Mouse (Mus musculus) embryo, embryonic 10 days (tissue): Measurements from ENCODE around the gene Brat1.
A peak's percentile ranks its signal among the peaks of the same experiment; 100 is the strongest.

Experiments
- DNase-seq: peaks from one replicate; pipeline ENCODE4 v3.0.0-alpha.2; 2015; ENCODE audit warnings: low spot score

Brat1 gene

DNA sequence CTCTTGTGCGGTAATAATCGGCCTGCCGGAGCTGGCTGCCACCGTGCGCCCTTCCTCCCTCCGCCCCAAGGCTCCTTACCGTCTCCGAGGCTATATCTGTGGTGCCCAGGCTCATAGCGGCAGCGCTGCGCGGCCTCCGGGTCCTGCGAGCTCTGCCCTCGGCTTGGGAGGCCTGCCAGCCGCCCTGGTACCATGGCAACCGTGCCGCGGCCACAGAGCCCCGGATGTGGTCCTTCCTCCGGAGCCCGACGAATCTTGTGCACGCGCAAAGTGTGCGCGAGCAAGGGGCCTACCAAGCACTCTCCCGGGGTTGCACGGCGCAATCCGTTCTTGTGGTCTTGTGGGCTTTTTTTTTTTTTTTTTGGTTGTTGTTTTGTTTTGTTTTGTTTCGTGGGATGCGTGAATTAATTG is 2.7 kb upstream of the Brat1 start, which contains the start of gene Iqce:
TSS of gene Iqce (minus strand) at position 276 of the 411 bp plus-strand sequence.
- DNase-seq: peak; percentile 96

DNA sequence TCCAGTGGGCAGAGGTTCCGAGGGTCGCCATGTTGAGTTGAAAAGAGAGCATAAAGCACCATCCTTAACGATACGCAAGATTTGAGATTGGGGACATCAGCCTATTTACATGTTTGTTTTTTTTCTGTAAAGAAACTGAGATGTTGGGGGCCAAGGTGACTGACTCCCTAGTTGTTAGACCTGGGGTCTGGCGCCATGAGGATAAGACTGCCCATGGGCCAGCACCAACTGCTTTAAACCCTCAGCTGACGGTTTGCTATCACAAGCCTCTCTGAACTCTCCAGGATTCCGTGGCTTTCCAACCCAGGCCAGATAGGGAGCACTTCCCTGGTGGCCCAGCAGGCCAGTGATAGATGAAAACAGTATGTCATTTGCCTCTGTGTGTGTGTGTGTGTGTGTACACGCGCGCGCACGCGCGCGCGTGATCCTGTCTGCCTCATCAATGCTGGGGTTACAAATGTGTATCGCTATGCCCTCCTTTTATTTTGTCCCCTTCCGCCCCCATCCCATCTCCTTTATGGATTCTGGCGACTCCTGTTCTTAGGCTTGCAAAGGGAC is 2.1 kb upstream of the Brat1 start:
- DNase-seq: peak; percentile 26

DNA sequence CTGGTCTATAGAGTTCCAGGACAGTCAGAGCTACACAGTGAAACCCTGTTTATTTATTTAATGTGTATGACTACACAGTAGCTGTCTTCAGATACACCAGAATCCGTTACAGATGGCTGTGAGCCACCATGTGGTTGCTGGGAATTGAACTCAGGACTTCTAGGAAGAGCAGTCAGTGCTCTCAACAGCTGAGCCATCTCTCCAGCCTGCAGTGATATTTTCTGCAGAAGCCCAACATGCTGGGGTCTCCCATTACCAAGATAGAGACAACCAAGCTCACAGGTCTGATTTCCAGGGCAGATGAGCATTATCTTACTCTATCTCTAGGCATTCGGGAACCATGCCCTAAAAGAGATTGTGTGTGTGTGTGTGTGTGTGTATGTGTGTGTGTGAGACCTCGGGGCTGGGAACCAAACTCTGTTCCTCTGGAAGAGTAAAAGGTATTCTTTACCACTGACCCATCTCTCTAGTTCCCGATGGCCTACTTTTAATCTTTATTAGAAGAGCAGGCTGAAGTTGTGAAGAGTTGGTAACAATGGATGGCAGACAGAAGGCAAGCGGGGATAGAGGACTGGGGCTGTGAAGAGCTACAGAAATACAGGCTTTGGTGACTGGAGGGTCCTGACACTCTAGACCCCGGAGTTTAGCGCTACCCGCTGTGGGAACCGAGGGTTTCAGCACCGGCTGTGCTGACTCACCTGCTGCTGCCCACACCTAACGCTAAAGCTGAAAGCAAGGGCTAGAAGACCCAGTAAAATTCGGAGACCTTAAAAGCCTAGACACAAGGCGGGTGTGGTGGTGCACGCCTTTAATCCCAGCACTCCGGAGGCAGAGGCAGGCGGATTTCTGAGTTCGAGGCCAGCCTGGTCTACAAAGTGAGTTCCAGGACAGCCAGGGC is 1.1 kb upstream of the Brat1 start:
- no peak for DNase-seq

GRCm38 (mm10) chr5:140705501-140706171 is 825 bp downstream of the Brat1 start:
- no peak for DNase-seq

DNA sequence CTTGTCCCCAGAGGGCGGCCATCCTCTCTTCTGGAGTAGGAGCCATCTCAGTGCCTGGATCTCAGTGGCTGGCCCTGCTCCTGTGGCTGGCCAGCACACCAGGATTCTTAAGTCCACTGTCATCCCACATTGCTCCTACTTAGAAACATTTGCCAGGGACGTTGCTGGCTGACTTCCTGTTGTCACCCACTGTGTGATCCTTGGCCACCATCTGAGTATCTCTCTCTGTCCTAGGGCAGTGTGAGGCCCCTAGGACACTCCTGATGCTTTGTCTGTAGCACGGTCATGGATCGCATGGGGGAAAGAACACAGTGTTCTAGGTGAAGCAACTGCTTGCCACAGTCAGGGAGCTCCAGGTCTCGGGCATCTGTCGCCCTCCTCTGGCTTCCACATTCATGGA is 5.5 kb downstream of the Brat1 start:
- no peak for DNase-seq

GRCm38 (mm10) chr5:140711040-140711439 is 6.2 kb downstream of the Brat1 start:
- DNase-seq: no peak

DNA sequence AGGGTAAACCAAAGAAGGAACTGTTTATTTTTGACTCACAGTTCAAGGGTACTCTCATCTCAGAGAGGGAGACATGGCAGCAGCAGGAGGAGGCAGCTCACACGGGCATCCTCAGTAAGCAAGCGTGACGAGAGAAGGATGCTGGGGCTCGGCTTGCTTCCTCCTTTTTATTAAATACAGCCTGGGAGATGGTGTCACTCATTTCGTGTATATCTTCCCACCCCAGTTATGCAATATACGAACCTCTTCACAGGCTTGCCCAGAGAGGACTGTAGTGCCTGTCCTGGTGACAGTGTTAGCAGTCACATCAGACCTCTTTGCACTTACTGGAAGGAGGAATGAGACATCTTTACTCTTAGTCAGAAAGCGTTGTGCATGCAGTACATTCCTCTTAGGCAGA is 16.0 kb downstream of the Brat1 start:
- DNase-seq: no peak

DNA sequence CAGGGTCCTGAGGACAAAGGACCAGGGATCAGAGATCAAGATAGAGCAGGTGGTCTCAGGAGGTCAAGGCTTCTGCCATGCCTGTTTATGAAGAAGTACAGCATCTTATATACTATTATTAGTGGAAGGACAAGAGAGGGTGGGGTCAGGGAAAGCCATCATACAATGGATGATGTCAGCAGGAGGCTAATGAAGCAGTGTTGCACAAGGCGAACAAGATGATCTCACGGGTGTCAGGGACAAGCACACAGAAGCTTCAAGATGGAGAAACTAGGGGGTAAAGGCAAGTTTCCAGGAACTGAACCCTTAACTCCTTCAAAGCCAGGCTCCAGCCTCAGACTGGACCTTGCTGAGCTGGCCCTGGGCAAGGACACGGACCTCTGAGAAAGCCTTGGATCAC is 17.3 kb downstream of the Brat1 start:
- DNase-seq: no peak

DNA sequence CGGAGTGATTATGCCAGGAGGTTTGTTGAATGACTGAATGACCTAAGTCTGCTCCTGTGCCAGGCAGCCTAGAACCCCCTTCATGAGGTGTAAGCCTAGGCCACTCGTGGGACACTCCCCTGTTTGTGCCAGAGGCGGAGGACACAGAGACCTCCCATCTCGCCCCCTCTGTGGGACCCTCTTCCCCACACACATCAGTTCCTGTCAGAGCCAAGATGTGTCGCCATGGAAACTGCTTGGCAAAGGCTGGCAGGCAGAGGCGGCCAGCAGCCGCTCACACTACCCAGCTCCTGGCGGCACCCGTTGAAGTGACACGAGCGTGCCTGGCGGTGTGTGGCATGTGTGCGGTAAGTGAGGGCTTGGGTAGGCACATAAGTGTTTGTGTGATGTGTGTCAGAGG is 19.0 kb downstream of the Brat1 start, which contains the start of gene Amz1:
TSS of gene Amz1 (plus strand) at position 306 of the 400 bp plus-strand sequence.
- DNase-seq: no peak

DNA sequence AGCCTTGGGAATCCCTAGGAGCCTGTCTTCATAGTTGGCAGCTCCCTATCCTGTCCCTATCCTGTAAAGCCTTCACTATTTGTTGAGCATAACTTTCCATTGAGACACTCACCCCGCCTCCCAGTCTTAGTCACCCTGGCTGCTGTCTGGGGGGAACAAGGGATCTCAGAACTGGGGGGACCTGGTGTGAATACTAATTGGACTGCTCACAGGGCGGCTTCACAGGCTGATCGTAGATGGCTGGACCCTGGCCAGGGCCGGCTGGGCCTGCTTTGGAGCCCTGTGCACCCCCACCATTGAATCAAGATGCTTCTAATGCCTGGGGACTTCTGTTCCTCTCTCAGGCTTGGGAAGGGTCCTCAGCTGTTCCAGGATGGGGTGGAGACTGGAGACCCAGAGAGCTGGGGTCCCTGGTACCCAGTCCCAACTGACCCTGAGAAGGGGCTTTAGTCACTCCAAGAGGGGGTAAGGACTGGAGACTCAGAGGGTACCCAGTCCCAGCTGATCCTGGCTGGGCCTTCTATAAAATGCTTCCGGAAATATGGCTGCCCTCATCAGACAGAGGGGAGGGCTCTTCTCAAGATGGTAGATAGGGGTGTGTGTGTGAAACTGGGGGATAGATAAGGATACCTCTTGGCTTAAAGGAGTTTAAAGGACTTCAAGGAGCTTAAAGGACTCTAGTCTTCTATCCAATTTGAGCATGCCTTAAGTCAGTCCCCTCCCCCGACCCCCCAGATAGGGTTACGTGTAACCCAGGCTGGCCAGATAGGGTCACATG is 21.4 kb downstream of the Brat1 start:
- no peak for DNase-seq

- DNase-seq: no peak
Measured at GRCm38 (mm10) chr5:140726946-140727740, 22.3 kb downstream of the Brat1 start.

- DNase-seq: no peak
Measured at GRCm38 (mm10) chr5:140731040-140731797, 26.4 kb downstream of the Brat1 start.

- DNase-seq: no peak
Measured at GRCm38 (mm10) chr5:140732195-140732594, 27.4 kb downstream of the Brat1 start.

DNA sequence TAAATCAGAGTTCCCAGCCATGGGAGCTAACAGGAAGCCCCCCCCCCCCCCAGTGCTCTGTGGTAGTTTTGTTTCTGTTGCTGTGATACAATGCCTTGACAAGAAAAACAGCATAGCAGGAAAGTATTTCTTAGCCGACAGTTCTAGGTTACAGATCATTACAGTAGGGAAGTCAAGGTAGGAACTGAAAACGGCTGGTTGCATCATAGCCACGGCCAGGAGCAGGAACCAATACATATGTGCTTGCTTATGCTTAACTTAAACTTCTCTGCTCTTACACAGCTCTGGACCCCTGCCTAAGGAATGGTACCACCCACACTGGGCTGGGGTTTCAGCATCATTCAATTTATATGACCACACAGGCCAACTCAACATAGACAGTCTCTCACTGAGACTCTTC is 28.5 kb downstream of the Brat1 start:
- no peak for DNase-seq

GRCm38 (mm10) chr5:140735297-140735696 is 30.5 kb downstream of the Brat1 start:
- peak; percentile 56 for DNase-seq

DNA sequence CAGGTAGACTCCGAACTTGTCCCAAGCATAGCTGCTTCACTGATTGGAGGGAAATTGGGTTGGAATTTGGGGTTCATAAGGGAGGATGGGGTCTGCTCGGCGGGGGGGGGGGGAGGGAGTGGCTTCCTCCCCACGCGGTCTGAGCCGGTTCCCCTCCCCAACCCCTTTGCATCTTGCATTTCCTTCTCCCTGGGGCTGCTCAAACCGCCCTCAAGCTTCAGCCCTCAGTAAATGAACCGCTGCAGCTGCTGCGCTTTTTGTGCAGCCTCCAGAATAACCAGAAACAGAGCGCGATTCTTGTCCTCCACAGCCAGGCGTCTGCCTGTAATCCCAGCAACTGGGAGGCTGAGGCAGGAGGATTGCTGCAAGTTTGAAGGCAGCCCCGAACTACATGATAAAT is 31.4 kb downstream of the Brat1 start:
- DNase-seq: no peak

DNA sequence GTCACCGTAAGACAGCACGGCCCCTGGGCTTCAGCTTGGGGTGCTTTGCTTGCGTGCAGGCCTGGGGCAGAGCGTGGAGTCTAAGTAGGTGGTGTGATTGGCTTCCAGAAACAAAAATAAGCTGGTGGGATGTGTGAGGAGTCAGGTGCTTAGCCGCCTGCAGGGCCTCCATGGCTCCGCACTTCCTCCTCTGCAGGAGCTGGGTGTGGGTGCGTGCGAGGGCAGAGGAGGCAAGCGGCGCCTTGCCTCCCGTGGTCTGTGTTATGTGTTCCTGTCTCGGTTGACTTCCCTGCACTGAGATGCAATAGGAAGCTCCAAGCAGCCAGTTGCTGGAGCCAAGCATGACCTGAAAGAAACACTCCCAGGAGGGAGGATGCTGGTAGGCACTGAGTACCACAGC is 35.0 kb downstream of the Brat1 start:
- no peak for DNase-seq

- DNase-seq: no peak
Measured at GRCm38 (mm10) chr5:140741040-140741439, 36.2 kb downstream of the Brat1 start.

GRCm38 (mm10) chr5:140741877-140742276 is 37.1 kb downstream of the Brat1 start:
- DNase-seq: no peak

- no peak for DNase-seq
Measured at GRCm38 (mm10) chr5:140743706-140744131, 38.9 kb downstream of the Brat1 start.
